Mouse (Mus musculus) retina, postnatal 1 day (tissue): Measurements from ENCODE around the gene Gm9376.

Source experiments
- DNase-seq: peaks from one replicate; pipeline ENCODE4 v3.0.0-alpha.2; 2012

Gene Gm9376

GRCm38 (mm10) chr14:118282917-118283316 lies 16.2 kb downstream of the Gm9376 start:
- DNase-seq = no peak

DNA sequence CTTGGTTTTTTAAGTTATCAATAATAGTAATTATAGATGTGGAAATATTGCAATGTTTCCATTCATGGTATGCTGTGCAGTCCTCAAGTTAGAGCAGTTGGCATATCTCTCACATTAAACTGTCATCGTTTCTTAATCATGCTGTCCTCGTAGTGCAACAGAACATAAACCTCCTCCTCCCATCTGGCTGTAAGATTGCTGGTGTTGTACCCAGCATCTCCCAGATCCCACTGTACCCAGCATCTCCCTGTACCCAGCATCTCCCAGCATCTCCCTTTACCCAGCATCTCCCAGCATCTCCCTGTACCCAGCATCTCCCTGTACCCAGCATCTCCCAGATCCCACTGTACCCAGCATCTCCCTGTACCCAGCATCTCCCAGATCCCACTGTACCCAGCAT lies 19.3 kb downstream of the Gm9376 start:
- no peak for DNase-seq

GRCm38 (mm10) chr14:118289133-118289532 lies 22.4 kb downstream of the Gm9376 start:
- DNase-seq = no peak

DNA sequence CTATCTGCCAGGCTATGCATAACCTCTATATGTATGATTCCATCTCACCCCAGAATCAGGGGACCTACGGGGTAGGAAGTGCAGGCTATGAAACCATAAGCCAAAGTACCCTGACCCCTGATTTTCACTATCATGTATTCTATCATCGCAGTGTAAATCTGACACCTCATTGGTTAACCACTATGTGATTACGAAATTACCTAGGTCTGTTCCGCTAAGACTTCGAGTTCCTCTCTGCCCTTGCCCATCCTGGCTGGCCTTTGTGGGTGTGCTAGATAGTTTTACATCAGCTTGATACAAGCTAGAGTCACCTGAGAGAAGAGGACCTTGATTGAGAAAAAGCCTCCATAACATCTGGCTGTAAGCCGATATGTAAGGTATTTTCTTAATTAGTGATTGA lies 23.2 kb downstream of the Gm9376 start:
- no peak for DNase-seq

DNA sequence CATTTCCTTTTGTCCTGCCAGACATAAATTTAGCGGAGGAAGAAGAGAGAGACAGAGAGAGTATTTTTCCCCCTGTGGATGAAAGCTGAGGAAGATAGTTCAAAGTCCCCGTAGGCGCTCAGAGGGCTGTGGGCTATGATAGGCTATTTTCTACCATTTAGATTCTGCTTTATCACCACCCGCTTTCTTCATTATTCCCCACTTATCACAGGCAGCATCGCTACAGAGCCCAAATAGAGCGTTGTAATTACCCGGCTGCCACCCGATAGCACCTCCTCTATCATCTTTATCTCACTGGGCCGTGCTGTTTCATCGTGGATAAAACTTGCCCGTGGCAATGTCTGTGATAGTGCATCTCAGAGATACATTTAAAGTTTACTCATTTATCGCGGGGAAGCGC lies 35.8 kb downstream of the Gm9376 start:
- no peak for DNase-seq

- peak; percentile 24 for DNase-seq
These were observed 37.8 kb downstream of the Gm9376 start for GRCm38 (mm10) chr14:118304560-118304959.

GRCm38 (mm10) chr14:118305951-118306350 lies 39.2 kb downstream of the Gm9376 start:
- DNase-seq = no peak

DNA sequence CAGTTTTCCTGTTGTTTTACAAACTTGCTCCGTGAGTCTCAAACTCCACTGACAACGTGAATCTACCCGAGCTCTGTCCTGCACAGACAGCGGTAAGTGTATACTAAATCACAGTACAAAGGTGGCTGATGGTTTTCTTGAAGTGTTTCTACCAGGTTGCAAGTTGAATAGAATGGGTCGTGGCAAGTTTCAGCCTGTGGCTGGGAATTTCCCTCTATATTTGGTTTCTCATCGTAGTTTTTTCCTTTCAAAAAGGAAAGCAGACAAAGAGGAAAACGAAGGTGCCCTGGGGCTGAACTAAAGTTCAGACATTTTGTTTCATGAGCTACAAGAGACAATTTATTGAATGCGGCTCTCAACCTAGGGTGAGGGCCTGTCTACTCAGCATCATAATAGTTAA lies 40.3 kb downstream of the Gm9376 start:
- no peak for DNase-seq

DNA sequence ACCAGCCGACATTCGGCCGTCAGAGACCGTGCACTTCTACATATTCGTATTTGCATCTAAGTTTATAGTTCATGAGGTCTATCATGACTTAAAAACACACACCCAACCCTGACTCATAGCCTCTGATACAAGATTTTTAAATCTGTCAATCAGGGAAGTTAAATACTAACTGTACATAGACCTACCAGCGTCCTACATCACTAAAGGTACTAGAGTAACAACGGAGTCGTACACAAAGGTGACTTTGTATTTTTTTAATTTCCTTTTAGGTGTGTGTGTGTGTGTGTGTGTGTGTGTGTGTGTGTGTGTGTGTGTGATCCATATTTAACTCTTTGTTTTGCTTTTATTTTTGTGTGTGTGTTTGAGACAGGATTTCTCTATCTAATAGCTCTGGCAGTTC lies 44.9 kb downstream of the Gm9376 start:
- no peak for DNase-seq

- no peak for DNase-seq
These were observed 45.9 kb downstream of the Gm9376 start for GRCm38 (mm10) chr14:118312664-118313063.

GRCm38 (mm10) chr14:118313931-118314330 lies 47.2 kb downstream of the Gm9376 start:
- no peak for DNase-seq

DNA sequence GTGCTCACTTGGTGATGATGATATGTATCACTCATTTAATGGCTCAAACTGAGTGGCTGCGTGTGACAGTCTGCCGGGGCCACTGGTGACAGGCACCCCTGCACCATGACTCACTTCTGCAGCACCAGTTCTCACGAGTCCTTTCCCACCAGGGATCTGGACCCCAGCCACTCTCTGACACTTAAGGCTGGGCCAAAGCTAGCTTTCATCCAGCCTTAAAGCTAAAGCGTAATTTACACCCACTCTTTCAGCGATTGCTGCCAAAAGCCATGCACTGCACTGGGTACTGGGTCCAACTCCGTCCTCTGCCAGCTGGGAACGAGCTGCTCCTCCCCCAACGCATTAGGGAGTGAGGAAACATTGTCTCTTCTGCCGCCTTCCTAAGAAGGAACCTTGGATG lies 50.5 kb downstream of the Gm9376 start:
- no peak for DNase-seq
